Mouse (Mus musculus) A20 (cell line): ENCODE measurements at regions not wholly inside any gene's neighbourhood (a gene's known extent, or its start where the extent isn't known, plus 50 kb on each side); places are given as distances from the start of the nearest gene placed in this dataset.
A peak's percentile ranks its signal among the peaks of the same experiment; 100 is the strongest.

ENCODE experiments used
- DNase-seq: peaks from one replicate; pipeline ENCODE4 v3.0.0-alpha.2; 2011; ENCODE audit warnings: low read depth, low spot score

DNA sequence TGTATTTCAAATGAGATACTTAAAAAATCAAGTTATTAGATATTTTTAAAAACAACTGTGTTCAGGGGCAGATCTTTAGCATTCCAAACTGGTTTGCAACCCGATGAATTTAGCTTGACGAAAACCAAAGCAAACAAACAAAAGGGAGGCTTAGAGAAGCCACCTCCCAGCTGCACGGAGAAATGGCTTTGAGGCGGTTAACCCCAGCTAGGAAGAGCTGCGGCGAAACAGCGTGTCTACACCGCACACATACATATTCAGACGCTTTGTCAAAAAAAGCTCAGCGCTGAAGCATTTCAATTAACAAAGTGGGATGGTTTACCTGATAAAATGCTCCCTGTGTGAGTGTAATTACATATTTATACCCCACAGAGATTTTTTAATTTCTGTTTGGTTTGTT is 123.0 kb upstream of the Ap5m1 start:
- no peak for DNase-seq

DNA sequence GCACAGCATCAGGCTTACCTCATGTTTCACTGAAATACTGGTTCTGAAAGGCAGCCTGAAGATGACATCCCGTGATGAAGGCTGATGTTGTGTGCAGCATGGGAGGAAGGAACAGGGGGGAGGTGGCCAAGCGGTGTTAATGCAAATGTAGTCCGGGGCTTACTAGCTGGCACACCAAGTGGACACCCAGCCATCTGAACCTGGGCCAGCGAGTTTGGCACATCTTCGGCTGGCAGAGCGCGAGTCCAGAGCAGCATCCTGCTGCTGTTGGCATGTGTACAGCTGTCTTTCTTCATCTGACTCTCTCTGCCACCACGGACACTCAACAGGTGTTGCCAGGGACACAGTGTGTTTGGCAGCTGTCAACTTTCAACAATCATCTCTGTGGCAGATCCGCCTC is 135.0 kb upstream of the Ap5m1 start:
- DNase-seq, result no peak

DNA sequence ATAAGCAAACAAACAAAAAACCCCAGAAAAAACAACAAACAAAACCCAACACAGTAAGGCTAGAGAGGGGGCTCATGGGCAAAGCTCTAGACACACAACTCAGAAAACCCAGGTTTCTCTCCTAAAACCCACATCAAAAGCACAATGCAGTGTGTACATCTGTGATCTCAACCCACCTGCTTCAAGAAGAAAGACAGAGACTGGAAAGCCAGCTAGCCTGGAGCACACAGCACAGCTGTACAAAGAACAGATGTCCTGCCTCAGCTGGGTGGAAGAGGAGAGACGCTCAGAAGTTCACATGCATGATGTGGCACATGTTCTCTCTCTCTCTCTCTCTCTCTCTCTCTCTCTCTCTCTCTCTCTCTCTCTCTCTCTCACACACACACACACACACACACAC is 140.0 kb upstream of the Ap5m1 start:
- DNase-seq, result no peak

DNA sequence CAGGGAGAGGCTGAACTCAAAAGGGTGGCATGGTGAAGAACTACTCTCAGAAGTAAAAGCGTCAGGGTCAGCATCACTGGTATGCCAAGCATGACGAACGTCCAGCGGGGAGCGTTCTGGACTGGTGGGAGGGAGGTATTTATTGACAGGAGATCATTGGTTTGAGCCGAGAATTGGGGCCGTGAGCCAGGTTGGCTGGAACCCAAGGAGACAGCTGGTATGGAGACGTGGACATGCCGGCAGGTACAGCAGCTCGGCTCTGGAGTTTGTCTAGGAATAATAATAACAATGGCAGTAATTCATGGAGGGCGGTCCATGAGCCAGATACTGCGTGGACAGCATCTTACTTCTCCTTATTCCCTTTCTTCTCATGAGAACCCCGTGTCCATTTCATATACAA is 156.5 kb upstream of the Ap5m1 start:
- no peak for DNase-seq

DNA sequence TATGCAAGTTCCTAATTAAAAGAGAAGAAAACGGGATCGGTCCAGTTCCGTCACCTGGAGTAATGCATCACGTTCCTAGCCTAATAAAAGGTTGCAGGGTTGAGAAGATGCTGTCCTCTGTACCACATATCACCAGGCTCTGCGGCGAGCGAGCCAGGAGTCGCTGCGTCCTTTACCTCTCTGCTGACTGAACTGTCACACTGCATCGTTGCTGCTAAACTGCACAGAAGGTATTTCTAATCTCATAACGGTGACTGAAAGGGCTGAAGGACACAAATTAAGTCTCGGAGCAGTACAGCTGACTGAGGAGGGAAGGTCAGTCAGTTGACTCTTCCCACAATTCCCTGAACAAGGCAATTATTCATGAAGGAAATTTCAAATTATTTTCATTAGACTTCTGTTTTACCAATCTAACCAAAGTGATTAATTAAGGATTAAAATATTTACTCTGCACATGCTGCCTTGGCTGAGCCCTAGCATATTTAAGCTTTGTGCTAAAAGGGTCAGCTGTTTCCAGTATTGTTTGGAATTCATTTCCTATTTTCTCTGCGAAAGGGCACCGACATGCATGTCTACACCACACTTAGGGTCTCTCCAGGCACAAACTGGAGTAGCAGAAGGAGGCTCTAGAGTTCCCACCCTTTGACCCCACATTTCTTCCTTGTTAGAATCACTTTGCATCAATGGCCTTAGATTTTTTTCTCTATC is 157.8 kb upstream of the Ap5m1 start:
- DNase-seq, result no peak

DNA sequence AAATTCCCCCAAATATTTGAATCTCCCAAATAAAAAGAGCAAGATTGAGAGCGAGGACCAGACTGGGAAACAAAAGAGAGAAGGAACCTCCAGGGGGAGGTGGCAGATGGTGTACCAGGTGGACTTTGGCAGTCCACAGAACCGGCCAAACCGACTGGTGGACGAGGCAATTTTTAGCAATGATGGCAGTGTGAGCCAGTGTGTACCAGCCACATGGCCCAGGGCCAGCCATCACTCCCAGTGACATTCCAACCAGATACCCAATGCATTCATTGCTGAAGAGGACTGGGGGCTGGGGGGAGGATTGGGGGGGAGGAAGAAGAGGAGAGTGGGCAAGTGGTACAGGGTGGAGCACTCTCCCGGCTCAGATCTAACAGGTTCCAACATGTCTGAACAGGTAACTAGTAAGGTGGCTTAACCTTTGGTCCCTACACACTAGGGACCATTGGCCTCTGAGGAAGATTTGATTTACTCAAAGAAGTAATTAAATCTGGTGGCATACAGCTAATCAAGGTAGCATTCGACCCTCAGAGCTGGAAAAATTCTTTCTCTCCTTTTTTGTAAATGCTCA is 158.4 kb upstream of the Ap5m1 start:
- no peak for DNase-seq

DNA sequence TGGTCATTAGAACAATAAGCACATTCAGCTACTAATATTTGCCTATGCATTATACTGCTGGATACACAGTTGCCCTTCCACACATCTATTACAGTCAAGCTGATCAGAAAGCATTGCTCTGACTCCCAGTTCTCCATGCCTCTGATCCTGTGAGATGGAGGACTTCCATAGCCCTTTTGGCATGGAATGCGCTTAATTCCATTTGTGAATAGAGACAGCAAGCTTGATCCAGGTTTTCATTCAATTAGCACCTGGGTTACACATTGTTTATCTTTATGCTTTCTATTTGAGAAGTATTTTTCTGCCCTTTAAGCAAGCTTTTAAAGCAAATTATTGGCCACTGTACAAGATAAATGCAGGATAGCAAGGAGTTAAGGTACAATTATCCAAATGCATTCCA is 158.9 kb upstream of the Ap5m1 start:
- DNase-seq, result no peak

DNA sequence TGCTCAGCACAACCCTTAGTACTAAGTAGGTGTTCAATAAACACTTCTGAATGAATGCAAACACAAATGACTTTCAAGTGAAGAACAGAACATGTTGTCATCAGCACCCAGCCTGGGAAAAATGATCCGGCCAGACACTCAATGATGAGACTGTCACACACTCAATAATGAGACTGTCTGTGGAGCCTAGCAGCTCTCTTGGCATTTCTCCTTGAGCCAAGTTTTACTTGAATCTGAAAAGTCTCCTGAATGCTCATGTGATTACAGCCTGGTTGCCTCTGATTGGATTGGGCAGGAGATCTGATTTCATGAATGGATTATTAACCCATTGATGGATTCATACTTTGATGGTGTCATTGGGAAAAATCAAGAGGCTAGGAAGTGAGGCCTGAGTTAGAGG is 161.3 kb upstream of the Ap5m1 start:
- DNase-seq, result no peak

DNA sequence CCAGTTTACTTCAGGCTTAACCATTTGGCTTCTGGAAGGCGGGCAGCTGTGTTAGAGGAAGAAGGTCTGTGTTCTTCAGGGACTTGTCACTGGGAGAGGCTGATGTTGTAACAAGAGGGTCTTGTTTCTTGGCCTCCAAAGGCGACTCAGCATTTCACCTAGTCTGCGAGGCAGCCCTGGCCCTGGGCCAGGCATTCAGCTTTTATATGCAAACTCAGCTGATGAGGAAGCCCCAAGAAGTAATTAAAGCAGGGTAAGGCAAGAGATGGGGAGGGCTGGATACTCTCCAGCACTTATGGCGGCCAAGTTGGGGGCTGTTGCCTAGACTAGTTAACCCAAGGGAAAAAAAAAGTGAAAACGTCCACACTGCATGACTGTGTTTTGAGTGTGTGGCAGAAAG is 162.4 kb upstream of the Ap5m1 start:
- DNase-seq, result no peak

DNA sequence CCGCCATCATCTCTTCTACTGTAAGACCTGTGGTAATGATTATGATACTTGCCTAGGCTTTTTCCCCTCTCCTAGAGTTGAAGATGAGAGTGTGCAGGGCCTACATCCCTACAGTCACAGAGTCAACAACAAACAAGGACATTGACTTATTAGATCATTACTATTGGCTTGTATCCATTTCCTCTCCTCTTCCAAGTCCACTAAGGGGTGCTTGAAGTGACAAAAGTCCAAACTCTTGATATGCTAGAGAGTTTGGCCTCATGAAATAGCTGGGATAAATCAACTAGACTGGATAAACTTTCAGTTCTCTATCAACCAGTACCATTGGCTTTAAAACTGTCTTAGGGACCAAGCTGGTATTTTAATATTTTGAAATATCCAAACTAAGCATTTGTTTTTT is 165.7 kb upstream of the Ap5m1 start:
- DNase-seq, result no peak

DNA sequence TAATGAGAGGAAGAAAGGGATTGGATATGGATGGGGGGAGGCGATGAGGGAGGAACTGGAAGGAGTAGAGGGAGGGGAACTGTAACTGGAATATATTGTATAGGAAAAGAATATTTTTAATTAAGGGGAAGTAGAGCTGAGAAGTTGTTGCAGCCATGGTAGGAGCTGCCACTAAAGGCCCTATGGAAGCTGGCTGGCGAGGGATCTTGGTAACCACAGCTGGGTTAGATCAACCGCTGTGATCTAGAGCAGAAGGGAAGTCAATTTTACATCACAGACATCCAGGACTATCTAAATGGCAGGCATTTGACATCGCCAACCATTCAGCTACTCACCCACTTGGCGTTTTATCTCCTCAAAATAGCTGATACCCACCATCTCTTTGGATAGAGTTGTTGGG is 168.8 kb upstream of the Ap5m1 start:
- DNase-seq, result no peak

DNA sequence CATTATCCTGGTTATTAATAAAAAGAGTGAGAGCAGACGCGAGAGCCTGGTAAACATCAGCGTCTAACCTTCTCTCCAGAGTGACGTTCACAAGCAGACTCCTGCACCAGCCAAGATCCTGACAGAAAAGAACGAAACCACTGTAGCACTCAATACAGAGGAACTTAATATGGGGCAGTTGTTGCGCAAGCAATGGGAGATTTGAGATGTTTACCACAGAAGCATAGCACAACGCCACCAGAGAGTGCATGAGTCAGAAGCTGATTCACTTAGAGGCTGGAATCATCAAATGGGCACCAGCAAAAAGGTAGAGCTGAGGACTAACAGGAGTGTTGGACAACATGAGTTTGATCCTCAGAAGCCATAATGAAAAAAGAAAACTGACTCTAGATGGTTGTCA is 169.7 kb upstream of the Ap5m1 start:
- no peak for DNase-seq

DNA sequence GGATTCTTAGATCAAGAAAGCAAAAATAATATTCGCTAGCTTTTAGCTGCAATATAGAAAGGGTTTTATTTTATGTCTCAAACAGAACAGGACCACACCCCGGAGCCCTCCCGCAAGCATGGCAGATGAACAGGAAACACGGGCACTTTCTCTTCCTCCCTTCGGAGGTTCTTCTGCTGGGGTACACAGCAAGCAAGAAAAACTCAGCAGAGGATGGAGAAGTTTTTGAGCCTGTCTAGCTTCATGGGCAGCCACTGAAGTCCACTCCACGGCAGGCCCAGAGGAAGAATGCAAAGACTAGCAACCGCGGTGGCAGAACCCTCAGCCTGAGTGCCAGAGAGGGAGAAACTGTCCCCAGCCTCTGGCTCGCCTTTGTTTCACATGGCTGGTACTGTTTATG is 174.7 kb upstream of the Ap5m1 start:
- peak; percentile 42 for DNase-seq

DNA sequence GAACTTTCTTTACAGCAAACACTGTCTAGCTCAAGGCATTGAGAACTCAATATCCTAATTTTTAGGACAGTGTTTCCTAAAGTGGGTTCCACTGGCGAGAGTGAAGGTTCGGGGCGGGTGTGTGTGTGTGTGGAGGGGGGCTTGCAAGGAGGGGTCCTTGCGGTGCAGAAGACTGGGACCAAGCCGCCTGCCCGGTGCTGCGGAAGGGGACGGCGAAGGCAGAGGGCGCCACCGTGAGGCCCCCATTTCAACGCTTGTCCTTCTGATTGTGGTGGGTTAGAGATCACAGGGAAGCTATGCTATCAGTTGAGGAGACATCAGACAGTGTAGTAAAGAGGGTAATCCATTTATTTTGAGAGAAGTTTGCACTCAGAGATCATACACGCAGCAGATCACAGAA is 176.9 kb upstream of the Ap5m1 start:
- DNase-seq, result no peak

DNA sequence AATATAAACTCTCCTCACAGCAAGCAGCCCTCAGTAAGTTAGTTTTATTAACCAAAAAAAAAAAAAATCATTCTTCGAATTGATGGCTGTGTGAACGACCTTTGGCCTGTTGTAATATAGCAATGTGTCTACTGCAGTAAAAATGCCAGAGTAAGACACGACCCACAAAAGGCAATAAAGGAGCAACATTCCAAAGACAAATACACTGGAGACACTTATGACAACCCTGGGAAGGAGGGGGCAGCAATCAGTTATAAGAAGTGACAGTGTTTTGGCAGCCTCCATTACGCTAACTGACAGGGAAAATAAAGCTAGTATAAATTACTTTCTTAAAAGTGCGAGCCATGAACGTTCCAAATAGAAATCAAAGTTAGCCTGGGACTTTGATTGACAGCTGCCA is 185.9 kb upstream of the Ap5m1 start:
- DNase-seq, result no peak

DNA sequence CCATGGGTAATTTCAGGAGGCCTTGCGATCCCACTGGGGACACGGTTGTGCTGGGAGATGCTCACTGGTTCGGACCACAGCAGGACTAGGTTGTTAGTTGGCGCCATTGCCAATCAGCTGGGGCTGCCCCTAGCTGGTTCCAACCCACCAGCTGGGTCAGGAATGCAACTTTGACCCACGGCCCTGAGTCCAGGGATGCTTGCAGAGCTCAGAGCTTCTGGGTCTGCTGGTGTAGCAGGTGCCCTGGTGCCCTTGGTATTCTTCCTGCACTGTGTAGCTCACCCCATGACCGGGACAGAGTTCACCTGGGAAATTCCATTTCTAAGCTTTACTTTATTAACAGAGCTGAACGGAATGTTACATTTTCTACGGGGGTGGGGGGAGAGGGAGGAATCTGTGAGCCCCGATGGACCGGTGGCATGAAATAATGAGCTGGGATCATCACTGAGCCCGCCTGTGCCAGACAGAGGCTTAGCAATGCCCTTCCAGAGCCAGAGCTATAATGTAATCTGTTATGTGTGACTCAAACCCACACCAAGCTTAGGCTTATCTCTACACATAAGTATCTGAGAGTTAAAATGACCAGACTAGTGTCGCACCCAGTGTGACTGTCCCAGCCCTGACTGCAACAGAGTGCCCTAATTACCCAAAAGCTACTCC is 187.8 kb upstream of the Ap5m1 start:
- DNase-seq, result no peak

DNA sequence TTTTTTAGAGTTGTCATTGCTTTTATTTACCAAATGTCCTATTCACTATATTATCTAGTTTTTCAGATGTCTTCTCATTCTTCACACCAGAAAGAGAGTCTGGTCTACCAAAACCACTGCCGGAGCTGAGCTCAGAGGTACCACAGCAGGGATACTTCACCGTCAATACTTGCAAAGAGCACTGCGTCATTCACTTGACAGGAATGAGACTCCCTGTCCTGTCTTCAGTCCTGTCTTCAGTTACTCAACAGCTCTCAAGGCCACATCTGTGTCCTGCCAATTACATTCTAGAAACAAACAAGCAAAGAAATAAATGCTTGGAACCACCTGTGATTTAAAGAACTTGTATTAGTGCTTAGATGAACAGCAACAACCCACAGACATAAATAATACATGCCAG is 194.6 kb upstream of the Ap5m1 start:
- no peak for DNase-seq

DNA sequence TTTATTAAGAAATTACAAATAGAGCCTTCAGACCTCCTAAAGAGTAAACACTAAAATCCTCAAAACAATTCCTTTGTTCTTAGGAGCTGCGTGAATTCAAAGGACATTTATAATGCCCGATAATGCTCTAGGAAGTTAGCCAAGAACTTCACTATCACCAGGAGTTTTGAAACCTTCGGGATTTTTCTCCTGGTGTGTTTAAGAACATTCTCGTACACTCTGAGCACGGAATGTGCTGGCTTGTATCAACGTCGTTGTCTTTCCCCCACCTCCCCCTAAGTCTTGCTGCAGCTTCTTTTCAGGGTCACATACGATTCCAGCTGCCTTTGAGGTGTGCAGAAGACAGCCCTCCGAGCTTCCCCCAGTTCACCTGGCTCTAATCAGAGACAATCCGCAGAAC is 195.9 kb upstream of the Ap5m1 start:
- DNase-seq, result no peak

DNA sequence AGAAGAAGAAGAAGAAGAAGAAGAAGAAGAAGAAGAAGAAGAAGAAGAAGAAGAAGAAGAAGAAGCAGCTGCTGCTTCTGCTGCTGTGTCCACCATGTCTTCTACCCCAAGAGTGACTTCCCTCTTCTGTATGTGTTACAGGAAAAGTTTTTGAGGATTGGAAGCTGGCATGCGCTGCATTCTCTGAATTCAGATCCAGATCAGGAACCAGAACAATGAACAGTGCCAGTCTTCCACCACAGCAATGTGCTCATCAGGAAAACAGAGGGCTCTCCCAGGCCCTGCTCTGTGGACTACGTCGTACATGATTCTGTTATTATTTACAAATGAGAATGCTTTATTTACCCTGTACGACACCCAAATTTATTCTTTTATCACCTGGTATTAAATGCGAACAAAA is 181.8 kb upstream of the Otx2 start:
- DNase-seq, result no peak

DNA sequence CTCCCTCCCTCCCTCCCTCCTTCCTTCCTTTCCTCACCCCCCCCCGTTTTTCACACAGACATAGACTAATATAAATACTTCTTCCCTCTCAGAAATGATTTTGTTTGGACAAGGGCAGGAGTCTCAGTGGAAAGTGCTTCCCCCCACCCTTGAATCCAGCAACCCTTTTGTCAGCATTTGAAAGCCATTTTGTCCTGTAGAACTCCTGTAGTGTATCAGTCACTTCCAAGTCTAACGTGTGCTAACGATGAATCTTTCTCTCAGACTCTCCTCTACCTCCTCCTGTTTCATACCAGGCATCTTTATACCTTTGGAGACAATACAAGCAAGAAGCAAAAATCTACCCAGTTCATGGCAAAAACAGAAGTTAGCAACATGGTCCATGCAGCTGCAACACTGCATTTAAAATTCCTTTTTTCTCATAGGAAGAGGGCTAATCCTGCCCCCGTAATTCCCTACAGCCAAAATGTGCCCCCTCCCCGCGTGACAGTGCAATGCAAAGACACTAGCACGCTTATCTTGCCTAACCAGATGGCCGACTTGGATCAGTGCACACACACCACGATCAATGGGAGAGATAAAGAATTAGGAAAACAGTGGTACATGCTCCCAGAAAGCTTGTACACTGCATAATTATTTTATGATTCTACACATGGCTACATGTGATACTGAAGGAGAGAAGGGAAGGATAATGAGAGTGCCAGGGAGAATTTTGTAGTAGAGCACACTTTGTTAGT is 180.7 kb upstream of the Otx2 start:
- no peak for DNase-seq

DNA sequence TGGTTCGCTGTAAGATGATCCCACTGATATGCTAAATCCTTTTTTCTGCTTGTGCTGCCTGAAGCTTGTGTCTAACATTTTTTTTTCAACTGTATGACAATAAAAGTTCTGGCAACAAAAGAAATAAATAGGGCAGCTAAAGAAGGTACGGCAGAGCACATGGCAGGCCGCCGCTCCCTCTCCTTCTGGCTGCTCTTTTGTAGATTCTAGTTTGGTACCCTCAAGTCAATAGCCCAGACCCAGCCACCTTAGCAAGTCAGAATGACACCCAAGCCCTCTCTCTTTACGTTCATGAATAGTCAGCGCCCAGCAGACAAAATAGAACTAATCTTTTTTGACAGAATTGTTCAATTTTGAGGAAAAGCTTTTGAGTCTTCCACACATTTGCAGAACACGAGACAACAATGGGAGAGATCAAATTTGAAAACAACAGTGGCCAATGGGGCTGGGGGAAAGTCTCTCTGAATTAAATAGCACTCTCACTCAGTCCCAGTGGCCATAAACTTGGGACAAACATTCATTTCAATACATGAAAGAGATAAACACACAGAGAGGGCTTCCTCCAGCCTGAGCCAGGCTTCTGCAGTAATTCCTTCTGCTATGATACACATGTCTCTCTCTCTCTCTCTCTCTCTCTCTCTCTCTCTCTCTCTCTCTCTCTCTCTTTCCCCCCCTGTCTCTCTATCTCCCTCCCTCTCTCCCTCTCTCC is 180.0 kb upstream of the Otx2 start:
- DNase-seq, result no peak

DNA sequence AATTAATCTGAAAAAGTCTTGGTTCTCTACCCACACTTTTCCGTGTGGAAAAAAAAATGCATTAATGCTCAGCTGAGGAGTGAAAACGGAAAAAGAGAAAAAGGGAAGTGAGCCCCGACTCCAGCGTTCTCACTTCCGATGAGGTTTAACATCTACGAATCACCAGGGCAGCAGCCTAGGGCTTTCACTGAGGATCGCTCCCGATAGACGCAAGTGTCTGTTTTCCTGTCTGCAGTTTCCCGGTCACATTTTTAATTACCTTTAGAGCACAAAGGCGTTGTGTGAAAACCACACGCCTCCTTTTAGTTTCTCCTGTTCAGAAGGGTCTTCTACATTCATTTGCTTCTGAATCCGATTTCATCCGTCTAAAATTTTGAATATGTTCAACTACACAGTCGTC is 179.2 kb upstream of the Otx2 start:
- peak; percentile 39 for DNase-seq
